Mouse (Mus musculus): ENCODE results near the gene Rasl11a.
A peak's percentile ranks its signal among the peaks of the same experiment; 100 is the strongest.
"Not testable (repeated sequence)": the region's sequence is repeated elsewhere in the genome, so short reads cannot be mapped to it uniquely, and the experiment has no call there.

Rasl11a gene

GRCm38 (mm10) chr5:146895667-146896066, 50.8 kb downstream of the Rasl11a start:
- DNase-seq, result not testable (repeated sequence)

- DNase-seq, result peak; percentile 46
Observed at GRCm38 (mm10) chr5:146896973-146897372, 52.1 kb downstream of the Rasl11a start.

Measured in lung, postnatal 10 days (tissue).